Mouse (Mus musculus) cortical plate, adult 2 months (tissue): ENCODE measurements around the gene Fermt1.

Source experiments
- CTCF ChIP-seq: fragments of 200-500 bp; IDR thresholded peaks from 2 replicates; pipeline ENCODE4 v1.5.1; 2011; ENCODE audit warnings: mild to moderate bottlenecking, control low read depth, low read length; ENCODE audit not compliant: insufficient read depth; ENCODE audit errors: extremely low read depth
- POLR2A ChIP-seq: fragments of 200-500 bp; IDR thresholded peaks from 2 replicates; pipeline ENCODE4 v1.6.1; 2011; ENCODE audit warnings: mild to moderate bottlenecking, low read length, control low read depth; ENCODE audit not compliant: insufficient read depth; ENCODE audit errors: extremely low read depth

DNA sequence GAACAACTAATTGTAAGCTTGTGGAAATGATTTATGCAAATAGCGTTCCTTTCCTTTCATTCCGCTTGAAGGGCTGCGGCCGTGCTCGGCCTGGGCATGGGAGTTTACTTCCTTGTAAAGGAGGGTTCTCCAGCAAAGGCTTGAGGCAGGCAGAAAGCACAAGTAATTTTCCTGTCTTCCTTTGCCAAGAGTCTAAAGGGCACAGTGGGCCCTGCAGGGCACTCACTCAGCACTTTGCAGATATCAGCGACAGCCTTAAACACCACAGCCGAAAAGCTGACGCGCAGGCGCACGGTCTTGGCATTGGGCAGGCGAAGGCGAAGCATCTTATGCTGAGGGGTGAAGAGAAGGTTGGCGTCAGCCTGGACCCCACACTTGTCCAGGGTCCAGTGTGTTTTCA lies 6.7 kb downstream of the Fermt1 start:
- no peak for TF ChIP-seq POLR2A
- no peak for TF ChIP-seq CTCF
